Mouse (Mus musculus): ENCODE results near the gene Gins1.

DNA sequence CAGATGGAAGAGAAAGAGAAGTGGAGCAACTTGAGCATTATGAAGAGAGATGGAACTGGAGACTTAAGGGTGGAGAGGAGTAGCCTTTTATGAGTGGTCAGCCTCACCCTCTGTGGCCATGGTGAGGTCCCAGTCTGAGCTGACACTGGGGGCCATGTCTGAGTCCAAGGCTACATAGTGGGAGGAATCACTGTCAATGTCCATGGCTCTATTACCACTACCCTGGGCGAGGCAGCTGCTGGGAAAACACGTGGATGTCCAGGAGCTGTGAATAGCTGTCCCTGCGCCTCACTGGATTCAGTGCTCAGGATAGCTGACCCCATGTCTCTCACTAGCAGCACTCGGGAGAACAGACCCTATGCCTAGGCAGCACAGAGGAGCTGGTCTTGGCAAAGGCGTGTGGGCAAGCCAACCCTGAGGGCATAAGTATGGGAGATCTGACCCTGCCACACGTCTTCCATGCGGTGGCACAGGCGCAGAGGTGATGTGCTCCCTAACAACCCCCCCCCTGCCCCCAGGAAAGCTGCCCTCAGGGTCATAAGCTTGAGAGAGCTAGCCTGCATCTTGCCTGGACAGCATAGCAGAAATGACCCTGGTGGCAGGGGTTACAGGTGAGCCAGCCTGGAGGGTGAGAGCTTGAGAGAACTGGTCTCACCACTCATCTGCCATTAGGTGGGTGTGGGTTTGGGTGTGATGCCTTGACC is 21.0 kb upstream of the Gins1 start:
- TF ChIP-seq CTCF (IDR thresholded peaks at IDR 0.05; ENCODE audit: control insufficient read depth, insufficient read depth, insufficient replicate concordance, low read depth, low read length) (no peak), POLR2A (IDR thresholded peaks at IDR 0.05; ENCODE audit: control insufficient read depth, low read depth, low read length) (no peak)

Data from testis, adult 2 months (tissue).